Mouse (Mus musculus): ENCODE results near the gene Ajap1.
A peak's percentile ranks its signal among the peaks of the same experiment; 100 is the strongest.

The Ajap1 gene

DNA sequence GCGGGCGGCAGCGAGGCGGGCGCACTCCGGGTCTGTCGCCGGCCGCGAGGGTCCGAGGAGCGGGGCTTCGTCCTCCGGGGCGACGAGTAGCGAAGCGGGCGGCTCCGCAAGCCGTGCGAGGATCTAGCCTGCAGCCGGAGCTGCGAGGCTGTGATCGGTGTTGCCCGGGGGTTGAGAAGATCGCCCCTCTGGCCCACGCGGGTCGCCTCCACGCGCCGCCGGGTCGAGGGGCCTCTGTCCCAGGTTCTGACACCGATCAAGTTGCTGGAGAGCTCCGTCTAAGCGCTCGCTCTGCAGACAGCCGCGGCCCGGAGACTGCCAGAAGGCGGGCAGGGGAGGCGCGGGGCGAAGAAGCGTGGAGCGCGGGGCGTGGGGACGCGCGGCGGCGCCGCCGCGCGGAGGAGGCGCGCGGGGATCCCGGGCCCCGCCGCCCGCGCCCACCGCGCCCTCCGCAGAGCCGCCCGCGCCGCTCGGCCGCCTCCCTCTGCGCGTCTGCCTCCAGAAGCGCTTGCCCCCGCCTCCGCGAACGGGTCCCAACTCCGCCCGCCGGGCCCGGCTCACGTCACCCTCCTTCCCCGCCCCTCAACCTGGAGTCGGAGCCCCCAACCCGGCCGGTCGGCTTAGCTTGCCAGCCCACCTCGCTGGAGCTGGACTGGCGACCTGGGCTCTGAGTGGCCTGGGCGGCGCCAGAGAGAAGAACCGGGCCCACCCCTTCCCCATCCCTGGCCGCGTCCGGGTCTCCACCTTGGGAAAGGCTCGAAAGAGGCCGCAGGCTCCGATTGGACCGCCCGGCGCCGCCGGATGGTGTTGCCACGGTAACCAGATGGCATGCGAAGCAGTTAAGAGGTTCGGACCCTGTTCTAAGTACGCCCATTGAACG is at the start of gene Ajap1:
TSS of gene Ajap1 (minus strand) at position 353 of the 880 bp plus-strand sequence.
- DNase-seq = no peak

DNA sequence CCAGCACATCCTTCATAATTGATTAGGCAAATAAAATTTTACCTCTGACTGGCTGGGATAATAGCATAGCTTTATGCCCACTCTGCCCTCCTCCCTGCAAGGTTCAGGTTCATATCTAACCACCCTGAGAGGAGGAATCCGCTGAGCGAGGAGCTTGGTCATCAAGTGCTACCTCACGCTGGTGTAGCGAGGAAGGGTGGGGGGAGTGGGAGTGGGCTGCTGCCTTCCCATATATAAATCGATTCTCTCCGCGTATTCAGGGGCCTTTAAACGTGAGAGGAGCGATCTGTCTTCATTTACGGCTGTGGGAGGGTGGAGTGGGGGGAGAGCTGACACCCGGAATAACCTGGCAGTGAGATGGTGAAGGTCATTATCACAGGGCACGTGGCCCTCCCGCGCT is 47.9 kb upstream of the Ajap1 start:
- no peak for DNase-seq

DNA sequence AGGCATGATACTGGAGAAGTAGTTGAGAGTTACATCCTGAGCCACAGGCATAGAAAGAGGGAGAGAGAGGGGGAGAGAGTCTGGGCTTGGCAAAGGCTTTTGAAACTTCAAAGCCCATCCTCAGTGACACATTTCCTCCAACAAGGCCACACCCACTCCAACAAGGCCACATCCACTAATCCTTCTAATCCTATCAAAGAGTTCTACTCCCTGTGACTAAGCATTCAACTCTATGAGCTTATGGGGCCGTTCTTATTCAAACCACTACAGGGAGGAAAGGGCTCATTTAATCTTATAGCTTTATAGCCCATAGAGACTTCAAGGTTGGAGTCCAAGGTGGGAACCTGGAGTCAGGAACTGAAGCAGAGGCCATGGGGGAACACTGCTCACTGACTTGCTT is 39.0 kb upstream of the Ajap1 start:
- no peak for DNase-seq

DNA sequence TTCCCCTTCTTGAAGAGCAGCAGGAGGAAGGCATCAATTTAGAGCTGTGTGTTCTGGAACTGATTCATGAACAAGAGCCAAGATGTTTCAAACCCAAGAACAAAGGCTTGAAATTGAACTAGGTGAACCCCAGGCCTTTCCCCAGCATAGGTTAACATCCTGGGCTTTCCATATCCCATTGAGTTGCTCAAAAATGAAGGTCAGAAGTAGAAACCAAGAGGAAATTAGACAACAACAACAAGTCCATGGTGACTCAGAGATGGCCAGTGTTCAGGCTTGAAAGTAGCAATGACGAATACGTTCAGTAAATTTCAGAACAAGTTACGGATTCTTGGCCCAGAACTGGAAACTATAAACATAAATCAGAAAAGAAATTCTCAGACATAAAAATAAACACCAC is 37.3 kb upstream of the Ajap1 start:
- DNase-seq = no peak

DNA sequence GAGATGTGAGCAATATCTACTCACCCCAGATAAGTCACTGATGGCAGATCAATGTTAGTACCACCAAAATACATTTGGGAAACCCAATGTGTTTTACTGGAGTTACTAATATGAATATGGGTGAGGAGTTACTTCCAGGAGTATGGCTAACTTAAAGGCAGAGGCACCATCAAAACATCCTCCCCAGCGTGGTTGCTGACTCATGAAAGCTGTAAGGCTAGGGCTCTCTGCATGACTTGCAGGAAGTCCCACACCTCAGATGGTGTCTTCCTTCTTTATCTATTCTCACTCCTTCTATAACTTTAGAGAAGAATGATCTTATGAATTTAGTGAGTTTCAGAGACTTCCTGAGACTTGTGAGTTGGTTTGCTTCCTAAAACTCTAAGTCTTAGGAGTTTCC is 36.7 kb upstream of the Ajap1 start:
- DNase-seq = no peak

DNA sequence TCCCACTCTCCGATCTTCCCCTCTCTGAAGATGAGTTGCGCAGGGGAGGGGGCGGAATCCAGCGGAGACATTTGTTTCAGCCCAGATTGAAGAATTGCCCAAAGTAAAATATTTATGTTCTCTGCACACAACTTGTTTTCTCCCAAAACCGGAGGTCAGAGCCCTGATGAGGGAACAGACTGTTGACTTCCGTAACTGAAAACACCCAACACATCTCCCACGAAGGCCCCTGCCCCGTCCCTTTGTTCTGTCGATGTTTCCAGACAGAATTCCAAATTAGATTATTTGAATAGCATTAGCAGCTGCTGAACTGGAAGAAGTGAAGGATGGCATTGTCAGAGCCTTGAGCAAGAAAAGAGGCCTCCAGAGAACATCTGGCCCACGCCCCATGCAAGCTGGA is 33.2 kb upstream of the Ajap1 start:
- DNase-seq = no peak

DNA sequence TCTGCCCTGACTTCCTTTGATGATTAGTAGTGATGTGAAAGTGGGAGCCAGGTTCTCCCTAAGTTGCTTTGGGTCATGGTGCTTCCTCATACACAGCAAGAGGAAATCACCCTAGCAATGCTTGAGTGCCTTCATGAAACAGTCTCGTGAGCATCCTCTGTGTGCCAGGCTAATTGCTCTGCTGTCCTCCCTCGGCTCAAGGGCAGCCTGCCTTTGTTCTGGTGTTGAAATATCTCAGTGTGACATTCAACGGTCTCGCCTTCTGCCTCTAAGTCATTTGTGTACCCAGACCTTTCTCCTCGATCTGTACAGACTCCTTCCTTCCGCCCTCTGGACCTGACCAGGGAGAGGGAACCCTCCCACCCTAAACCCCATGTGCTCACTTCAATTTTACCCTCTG is 31.5 kb upstream of the Ajap1 start:
- DNase-seq = no peak

DNA sequence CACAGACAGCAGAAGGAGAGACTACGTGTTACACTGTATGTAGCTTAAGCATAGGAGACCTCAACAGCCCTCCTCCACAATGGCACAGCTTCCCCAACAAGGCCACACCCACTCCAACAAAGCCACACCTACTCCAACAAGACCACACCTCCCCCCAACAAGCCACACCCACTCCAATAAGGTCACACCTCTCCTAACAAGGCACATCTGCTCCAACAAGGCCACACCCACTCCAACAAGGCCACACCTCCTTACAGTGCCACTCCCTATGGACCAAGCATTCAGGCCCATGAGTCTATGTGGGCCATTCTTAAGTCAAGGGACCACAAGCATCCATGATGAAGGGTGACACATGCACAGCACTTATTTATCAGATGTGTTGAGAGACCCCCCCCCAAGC is 28.9 kb upstream of the Ajap1 start:
- no peak for DNase-seq

DNA sequence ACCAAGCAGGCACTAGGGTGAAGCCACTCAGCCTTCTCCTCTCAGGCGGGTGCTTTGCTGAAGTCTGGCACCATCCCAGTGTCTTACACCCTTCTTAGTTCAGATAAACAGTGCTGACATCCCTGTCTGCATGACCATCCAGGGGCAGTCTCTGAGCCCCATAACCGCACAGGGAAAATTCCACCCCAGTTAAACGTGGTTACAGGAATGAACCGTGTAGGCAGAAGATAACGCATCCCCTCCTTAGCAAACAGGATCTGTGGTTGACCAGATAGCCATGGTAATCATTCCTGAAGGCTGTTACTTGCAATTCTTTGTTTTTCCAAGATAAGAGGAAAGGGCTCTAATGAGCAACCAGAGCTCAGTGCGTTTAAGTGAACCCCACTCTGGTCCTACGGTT is 19.3 kb upstream of the Ajap1 start:
- DNase-seq = no peak

DNA sequence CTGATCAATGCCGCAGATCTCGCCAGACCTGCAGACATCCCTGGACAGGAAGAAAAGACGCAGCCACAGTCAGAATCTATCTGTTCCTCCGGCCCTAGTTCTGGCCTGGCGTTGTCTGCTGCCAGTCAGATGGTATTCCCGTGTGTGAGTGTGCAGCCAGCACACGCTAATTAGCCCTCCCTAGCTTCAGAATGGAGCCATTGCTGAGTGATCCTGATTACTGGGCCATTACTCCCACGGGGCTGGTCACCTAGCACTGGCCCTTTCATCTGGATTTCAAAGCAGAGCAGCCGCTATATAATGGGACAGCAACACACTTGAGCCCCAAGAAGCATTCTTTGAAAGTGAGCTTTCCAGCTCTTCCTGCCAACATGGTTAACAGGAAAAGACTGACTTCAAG is 9.8 kb upstream of the Ajap1 start:
- no peak for DNase-seq

DNA sequence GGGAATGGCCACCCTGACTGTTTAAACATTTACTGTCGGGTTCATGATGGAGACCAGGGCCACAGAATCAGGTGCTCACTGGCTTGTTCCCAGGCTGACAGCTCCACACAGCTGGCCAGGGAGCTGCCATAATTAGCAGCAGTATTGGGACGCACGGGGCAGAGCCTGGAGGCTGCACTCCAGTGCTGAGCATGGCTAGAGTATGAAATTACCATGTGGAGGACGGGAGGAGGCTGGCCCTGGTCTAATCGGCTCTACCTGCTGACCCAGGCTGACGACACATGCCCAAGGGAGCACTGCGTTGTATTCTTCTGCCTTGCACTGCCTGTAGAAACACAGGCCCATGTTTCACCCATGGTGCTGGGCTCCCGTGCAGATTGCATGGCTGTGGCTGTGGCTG is 6.5 kb upstream of the Ajap1 start:
- DNase-seq = no peak

DNA sequence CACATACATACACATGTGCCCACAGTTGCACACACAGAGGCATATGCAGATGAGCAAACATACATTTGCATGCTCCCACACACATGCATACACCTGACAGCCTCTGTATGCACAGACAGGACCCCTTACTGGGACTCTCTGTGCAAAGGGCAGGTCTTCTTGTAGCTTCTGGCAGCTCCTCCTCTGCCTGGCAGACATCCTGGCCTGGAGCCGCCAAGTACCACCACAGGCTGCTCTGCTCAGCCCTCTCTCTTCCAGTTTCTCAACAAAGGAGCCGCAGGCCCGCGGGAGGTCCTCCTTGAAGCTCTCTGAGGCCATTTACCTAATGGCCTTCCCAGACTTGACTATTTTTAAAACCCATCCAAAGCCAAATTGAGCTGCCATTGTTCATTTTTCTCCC is 3.3 kb upstream of the Ajap1 start:
- DNase-seq = no peak

DNA sequence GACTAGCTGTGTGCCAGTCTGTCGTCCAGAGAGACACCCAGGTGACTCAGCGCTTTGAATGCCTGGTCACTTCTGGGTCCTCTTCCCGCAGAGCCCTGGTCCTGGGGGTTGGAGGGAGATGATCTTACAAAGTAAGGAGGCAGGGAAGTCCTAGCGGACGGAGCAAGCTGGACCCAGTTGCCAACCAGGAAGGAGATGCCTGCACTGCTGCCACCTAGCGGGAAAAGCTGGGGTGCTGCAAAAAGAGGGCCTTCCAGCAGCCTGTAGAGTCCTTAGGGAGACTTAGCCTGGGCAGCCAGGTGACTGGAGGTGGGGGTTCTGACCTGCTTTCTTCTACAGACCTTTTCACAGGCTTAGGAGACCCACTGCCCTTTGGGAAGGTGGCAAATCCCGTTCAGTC is 1.8 kb upstream of the Ajap1 start:
- DNase-seq = peak; percentile 32 to 75

DNA sequence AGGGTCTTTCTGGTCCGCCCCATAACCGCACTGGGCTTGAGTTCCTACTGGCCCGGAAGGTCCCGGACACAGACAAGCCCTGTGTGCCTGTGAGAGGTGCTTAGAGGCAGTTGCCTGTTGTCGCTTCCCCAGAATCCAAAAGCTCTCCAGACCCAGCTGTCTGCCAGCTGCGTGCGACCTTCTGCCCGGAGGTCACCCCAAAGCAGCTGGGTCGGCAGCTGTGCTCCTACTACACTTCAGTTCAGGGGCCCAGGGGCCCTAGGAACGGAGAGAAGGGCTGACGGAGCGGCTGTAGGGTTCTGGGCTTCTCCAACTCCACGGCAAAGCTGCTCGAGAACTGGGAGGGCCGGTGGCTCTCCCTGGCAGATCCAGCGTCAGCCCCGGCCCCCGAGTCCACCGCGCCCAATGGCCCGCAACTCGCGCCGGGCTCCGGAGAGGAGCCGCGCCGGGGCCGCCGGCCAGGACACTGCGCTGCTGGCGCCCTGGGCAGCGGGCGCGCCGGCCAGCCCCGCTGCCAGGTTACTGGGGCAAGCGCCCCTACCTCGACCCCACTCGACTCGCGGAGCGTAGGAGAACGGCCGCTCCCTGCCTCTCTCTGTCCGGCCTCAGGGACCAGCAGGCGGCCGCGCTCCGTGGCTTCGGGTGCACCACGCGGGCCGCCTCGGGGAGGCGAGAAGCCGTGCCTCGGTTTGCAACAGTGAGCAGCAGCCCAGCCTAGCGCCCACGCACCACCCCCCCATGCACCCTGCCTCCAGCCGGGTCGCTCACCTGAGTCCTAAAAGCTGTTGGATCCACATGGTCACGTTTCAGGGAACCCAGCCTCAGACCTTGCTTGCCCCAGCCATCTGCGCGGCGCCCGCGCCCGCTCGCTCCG is 1.0 kb downstream of the Ajap1 start:
- no peak for DNase-seq

DNA sequence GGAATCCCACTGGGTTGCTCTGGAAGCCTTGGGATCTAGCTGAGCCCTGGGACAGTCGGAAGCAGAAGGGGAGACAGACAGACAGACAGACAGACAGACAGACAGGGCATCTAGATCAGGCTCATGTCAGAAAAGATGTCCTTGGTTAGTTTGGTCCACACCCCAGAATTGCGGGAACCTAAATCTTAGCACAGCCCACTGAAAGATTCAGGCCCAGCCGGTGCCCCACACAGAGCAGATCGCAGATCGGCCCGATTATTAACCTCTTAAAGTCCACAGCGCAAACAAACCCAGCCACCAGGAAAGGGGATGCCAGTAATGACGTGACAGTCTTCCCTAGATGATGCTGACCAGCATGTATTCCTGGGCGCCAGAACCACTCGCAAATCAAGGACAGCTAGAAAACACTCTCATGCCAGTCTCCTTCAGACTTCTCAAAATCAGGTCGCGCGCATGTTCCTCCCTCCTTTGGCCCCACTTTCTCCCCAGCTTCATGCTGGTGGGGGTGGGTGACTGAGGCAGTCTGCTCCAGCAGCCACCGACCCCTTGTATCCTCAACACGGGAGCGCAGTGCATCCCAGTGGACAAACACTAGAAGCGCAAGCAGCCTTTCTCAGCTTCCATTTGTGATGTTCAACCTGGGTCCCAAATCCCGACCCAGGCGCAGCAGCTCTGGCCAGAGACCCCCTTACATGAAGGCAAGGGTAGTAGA is 1.9 kb downstream of the Ajap1 start:
- no peak for DNase-seq

DNA sequence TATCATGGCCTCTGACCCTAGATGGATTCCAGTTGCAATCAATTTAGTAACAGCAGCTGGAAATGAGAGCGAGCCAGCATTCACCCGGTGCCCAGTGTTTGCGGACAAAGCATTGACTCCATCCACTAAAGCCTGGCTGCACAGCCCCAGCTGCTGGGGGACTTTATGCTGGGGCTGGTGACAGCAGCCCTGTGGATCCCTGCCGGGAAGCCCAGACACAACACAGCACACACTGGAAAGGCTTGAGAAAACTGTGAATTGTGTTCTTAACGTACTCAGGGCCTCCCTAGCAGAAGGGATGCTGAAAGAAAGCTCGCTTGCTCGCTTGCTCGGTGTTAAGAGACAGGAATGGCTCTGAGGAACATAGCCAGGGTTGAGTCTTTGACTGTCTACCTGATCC is 3.5 kb downstream of the Ajap1 start:
- DNase-seq = no peak

DNA sequence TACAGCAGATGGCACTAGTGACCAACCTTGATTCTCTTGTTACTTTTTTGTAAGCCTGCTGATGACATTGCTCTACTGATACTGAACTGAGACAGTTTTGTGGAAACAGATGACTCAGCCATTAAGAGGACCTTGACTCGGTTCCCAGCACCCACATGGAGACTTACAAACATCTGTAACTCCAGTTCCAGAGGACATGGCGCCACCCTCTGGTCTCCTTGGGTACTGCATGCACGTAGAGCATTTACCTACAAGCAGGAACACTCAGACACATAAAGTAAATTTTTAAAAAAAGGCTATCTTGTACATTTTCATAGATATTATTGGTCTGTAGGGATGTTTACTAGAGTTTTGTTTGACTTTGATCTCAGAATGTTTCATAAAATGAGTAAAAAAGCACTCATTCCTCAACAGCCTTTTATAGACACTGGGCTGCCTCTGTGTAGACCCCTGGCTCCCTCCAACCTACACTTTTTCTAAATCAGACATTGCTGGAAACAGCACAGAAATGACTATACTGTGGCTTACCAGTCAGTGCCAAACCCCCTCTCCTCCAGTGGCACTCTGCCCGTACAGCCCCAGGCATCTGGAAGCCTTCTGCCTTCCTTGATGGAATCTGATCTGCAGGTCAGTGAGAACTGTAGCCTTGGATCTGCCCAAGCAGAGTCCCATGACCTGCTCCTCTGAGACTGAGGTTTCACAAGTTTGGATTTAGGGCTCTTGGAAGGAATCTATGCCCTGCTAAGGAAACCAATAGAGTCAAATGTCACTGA is 8.9 kb downstream of the Ajap1 start:
- DNase-seq = no peak

DNA sequence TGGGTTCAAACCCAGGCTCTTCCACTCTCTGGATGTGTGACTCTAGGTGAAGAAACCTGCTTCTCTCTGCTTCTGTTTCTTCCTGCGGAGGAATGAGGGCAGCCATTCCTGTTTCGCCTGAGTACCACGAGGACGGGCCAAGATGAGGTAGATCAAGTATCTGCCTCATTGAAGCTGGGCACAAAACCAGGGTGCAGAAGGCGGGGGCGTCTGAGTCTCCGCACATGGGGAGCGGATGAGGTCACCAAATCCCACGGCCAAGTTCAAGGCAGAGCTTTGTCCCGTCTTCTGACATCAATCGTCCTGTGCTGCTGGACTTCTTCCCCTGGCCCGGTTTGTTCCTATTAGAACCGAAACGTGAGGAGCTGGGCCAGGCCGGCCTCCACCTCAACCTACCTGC is 12.9 kb downstream of the Ajap1 start:
- no peak for DNase-seq

DNA sequence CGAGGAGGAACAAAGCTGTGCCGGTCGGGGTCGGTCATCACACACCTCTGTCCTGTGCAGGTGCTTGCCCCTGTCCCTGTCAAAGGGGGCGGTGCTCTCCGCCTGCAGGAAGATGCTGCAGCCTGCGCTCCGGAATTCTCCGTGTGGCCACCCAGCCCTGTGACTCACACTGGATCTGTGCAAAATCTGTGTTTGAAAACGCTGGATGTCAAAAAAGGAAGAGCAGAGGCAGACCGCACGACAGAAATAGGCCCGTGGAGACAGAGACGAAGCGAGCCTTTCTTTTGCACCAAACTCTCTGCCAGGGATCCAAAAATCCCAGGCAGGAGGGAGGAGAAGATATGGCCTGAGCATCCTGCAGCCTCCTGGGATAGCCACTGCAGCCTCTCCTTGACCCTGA is 22.7 kb downstream of the Ajap1 start:
- DNase-seq = no peak

DNA sequence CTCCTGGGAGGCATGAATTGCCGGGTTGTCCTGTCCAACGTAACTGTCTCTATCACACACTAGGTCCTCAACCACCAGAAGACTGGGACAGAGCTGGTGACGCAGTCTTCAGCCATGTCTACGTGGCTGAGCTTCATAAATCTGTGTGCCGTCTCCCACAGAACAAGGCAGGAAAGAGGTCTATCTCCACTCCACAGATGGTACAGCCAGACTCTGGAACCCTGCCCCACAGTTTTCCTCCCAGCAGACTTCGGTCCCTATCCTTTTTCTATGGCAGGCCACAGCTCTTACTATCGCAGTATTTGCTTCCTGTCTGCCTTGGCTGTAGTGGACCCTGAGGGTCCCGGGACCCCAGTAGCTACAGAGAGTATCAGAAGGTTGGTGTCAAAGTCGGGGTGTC is 23.1 kb downstream of the Ajap1 start:
- DNase-seq = no peak

DNA sequence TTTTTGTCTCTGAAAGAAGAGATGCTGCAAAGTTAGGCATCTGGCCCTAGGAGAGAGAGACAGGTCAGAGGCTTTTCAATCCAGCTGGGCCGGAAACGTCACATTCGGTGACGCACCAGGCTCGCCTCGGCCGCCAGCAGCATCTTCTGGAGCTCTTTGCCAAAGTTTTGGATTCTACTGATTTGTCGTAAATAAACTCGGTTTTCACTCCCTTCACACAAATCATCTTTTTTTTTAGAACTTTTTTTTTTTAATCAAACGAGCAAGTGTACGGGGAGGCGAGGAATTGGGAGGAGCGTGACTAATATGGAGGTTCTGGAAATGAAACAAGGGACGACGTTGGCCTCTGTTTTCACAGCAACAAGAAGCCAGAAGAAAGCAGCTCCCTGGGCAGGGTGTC is 23.8 kb downstream of the Ajap1 start:
- no peak for DNase-seq

DNA sequence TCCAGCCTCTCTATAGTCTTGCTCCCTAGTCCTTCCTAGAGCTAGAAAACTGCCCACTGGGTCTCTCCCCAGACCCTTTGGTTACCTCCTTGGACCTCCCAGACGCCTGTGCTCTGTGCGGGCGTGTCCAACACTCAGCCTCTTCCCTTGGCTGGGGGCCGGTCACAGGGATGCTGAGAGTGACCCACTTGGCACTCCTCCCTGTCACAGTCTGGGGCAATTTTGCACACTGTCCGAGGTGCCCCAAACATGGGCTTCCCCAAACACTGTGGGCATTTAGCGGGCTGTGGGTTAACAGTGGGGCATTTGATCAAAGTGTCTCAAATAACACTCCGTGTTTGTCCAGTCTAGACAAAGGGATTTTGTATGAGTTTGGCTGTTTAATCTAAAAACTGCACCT is 29.1 kb downstream of the Ajap1 start:
- DNase-seq = no peak

DNA sequence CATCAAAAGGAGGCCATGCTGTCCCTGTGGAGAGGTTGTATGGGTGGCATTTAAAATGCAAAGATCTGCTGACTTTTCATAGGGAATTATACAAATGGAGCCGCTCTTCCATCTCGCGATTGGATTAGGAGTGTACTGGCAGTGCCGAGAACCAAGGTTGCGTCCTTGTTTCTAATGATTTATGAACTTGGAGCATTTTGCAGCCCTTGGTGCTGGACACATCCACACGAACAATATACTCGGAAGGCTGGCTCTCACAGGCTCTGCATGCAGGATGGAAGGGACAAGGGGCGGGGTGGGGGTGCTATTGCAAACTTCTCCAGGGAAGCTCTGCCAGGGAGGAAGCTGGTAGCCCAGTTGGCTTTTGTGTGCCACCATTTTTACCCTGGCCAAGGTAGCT is 31.1 kb downstream of the Ajap1 start:
- DNase-seq = no peak

Data from kidney, adult 8-10 months (tissue).